Mouse (Mus musculus): Measurements from ENCODE around the gene Tet3. TPM values are rescaled to one million over a fixed set of nuclear protein-coding genes. Genes with fewer than 3 reads are reported as not detected.

The Tet3 gene
- polyA plus RNA-seq, 1 experiment from 2014 or later = 27.7 TPM

GRCm38 (mm10) chr6:83342957-83343356, 115.9 kb downstream of the Tet3 start:
- no peaks in the 10 kb centered on the region for H3K4me1 ChIP-seq
- H3K4me3 ChIP-seq = no peak overlapping the region
- H3K27me3 ChIP-seq (replicated peaks) = no peaks in the 10 kb centered on the region
- no peak for ATAC-seq (ENCODE audit: extremely low read depth, insufficient number of reproducible peaks, low FRiP score, low TSS enrichment)
- peaks cover 58% of the 10 kb centered on the region for H3K36me3 ChIP-seq
- H3K4me2 ChIP-seq = no peak overlapping the region
- H3K9me3 ChIP-seq = no peaks in the 10 kb centered on the region
- no peak overlapping the region for H3K27ac ChIP-seq (replicated peaks)
- no peak overlapping the region for H3K9ac ChIP-seq
- 96% methylated on average over 2 of the region's 2 CpGs for WGBS

- no peak overlapping the region for H3K4me2 ChIP-seq
- H3K27ac ChIP-seq (replicated peaks) = no peak overlapping the region
- H3K36me3 ChIP-seq = peaks cover 72% of the 10 kb centered on the region
- no peaks in the 10 kb centered on the region for H3K27me3 ChIP-seq (replicated peaks)
- no peaks in the 10 kb centered on the region for H3K4me1 ChIP-seq
- no peak overlapping the region for H3K9ac ChIP-seq
- 61% methylated on average over 3 of the region's 3 CpGs for WGBS
- H3K4me3 ChIP-seq = no peak overlapping the region
- no peaks in the 10 kb centered on the region for H3K9me3 ChIP-seq
- ATAC-seq (ENCODE audit: extremely low read depth, insufficient number of reproducible peaks, low FRiP score, low TSS enrichment) = no peak
These were observed 117.5 kb downstream of the Tet3 start for GRCm38 (mm10) chr6:83341387-83341786.

GRCm38 (mm10) chr6:83327591-83328190, 131.2 kb downstream of the Tet3 start:
- Histone ChIP-seq H3K4me2 (peak overlapping the region; percentile 88), H3K9ac (no peak overlapping the region), H3K9me3 (no peaks in the 10 kb centered on the region), H3K4me3 (no peak overlapping the region), H3K36me3 (peaks cover 42% of the 10 kb centered on the region), H3K4me1 (peaks cover 22% of the 10 kb centered on the region), H3K27me3 (replicated peaks) (no peaks in the 10 kb centered on the region), H3K27ac (replicated peaks) (no peak overlapping the region)
- ATAC-seq (ENCODE audit: extremely low read depth, insufficient number of reproducible peaks, low FRiP score, low TSS enrichment) = no peak
- WGBS = 88% methylated on average over 3 of the region's 3 CpGs

GRCm38 (mm10) chr6:83326761-83327160, 132.1 kb downstream of the Tet3 start:
- no peak for ATAC-seq (ENCODE audit: extremely low read depth, insufficient number of reproducible peaks, low FRiP score, low TSS enrichment)
- H3K4me2 ChIP-seq = peak overlapping the region; percentile 88
- H3K9me3 ChIP-seq = no peaks in the 10 kb centered on the region
- 48% methylated on average over 6 of the region's 6 CpGs for WGBS
- peak overlapping the region; percentile 70 for H3K4me3 ChIP-seq
- peaks cover 34% of the 10 kb centered on the region for H3K36me3 ChIP-seq
- peak overlapping the region; percentile 95 for H3K9ac ChIP-seq
- peaks cover 22% of the 10 kb centered on the region for H3K4me1 ChIP-seq
- peak overlapping the region; percentile 95 for H3K27ac ChIP-seq (replicated peaks)
- no peaks in the 10 kb centered on the region for H3K27me3 ChIP-seq (replicated peaks)

GRCm38 (mm10) chr6:83326394-83326736, 132.5 kb downstream of the Tet3 start:
- Histone ChIP-seq H3K4me3 (peak overlapping the region; percentile 70), H3K27ac (replicated peaks) (peak overlapping the region; percentile 95), H3K36me3 (peaks cover 30% of the 10 kb centered on the region), H3K9me3 (no peaks in the 10 kb centered on the region), H3K27me3 (replicated peaks) (no peaks in the 10 kb centered on the region), H3K4me2 (peak overlapping the region; percentile 88), H3K4me1 (peaks cover 22% of the 10 kb centered on the region), H3K9ac (peak overlapping the region; percentile 95)
- no peak for ATAC-seq (ENCODE audit: extremely low read depth, insufficient number of reproducible peaks, low FRiP score, low TSS enrichment)
- 4% methylated on average over 6 of the region's 6 CpGs for WGBS

GRCm38 (mm10) chr6:83325525-83326393, 133.1 kb downstream of the Tet3 start, which contains the start of the genes Mthfd2 and Mob1a:
Gene Mthfd2 (minus strand): TSS chr6:83325908.
Gene Mob1a (plus strand): TSS chr6:83326016.
- Histone ChIP-seq H3K9ac (peak within 1 kb of the TSS; percentile 95), H3K4me2 (peak within 1 kb of the TSS; percentile 88), H3K4me1 (peaks cover 22% of the 10 kb centered on the region), H3K27me3 (replicated peaks) (no peaks in the 10 kb centered on the region), H3K36me3 (peaks cover 24% of the 10 kb centered on the region), H3K9me3 (no peaks in the 10 kb centered on the region), H3K27ac (replicated peaks) (peak within 1 kb of the TSS; percentile 95), H3K4me3 (peak within 1 kb of the TSS; percentile 70)
- WGBS = 1% methylated on average over 52 of the region's 65 CpGs
- peak; percentile 96 for ATAC-seq (ENCODE audit: extremely low read depth, insufficient number of reproducible peaks, low FRiP score, low TSS enrichment)

- Histone ChIP-seq H3K4me1 (peaks cover 22% of the 10 kb centered on the region), H3K9me3 (no peaks in the 10 kb centered on the region), H3K9ac (0 out of 2 replicates have a peak overlapping the region, but pooled peaks have one; percentile 4), H3K4me2 (no peak overlapping the region), H3K27me3 (replicated peaks) (no peaks in the 10 kb centered on the region), H3K36me3 (peaks cover 5% of the 10 kb centered on the region), H3K27ac (replicated peaks) (no peak overlapping the region), H3K4me3 (no peak overlapping the region)
- ATAC-seq (ENCODE audit: extremely low read depth, insufficient number of reproducible peaks, low FRiP score, low TSS enrichment) = no peak
- 63% methylated on average over 8 of the region's 8 CpGs for WGBS
These were observed 135.0 kb downstream of the Tet3 start for GRCm38 (mm10) chr6:83323652-83324419.

GRCm38 (mm10) chr6:83322794-83323193, 136.1 kb downstream of the Tet3 start:
- Histone ChIP-seq H3K4me3 (no peak overlapping the region), H3K9ac (no peak overlapping the region), H3K4me1 (peaks cover 20% of the 10 kb centered on the region), H3K27me3 (replicated peaks) (no peaks in the 10 kb centered on the region), H3K4me2 (no peak overlapping the region), H3K36me3 (no peaks in the 10 kb centered on the region; the same call in 1 of the 2 replicates), H3K9me3 (no peaks in the 10 kb centered on the region), H3K27ac (replicated peaks) (no peak overlapping the region)
- WGBS = 63% methylated on average over 2 of the region's 2 CpGs
- ATAC-seq (ENCODE audit: extremely low read depth, insufficient number of reproducible peaks, low FRiP score, low TSS enrichment) = no peak

- no peaks in the 10 kb centered on the region for H3K27me3 ChIP-seq (replicated peaks)
- no peak overlapping the region for H3K4me2 ChIP-seq
- 42% methylated on average over 1 of the region's 1 CpGs for WGBS
- H3K4me3 ChIP-seq = no peak overlapping the region
- no peak for ATAC-seq (ENCODE audit: extremely low read depth, insufficient number of reproducible peaks, low FRiP score, low TSS enrichment)
- no peak overlapping the region for H3K9ac ChIP-seq
- H3K4me1 ChIP-seq = peaks cover 14% of the 10 kb centered on the region
- no peak overlapping the region for H3K27ac ChIP-seq (replicated peaks)
- no peaks in the 10 kb centered on the region for H3K9me3 ChIP-seq
- no peaks in the 10 kb centered on the region for H3K36me3 ChIP-seq
These were observed 137.0 kb downstream of the Tet3 start for GRCm38 (mm10) chr6:83321927-83322326.

- under 1% methylated on average over 52 of the region's 52 CpGs for WGBS
- Histone ChIP-seq H3K4me3 (peak overlapping the region; percentile 97), H3K27ac (replicated peaks) (no peak overlapping the region; the same call in 1 of the 2 replicates), H3K27me3 (replicated peaks) (no peaks in the 10 kb centered on the region), H3K4me2 (peak overlapping the region; percentile 97), H3K36me3 (peaks cover 10% of the 10 kb centered on the region; the same call in 1 of the 2 replicates), H3K4me1 (peaks cover 12% of the 10 kb centered on the region), H3K9me3 (no peaks in the 10 kb centered on the region), H3K9ac (peak overlapping the region; percentile 90)
- peak; percentile 94 for ATAC-seq (ENCODE audit: extremely low read depth, insufficient number of reproducible peaks, low FRiP score, low TSS enrichment)
These were observed 141.7 kb downstream of the Tet3 start for GRCm38 (mm10) chr6:83317108-83317741.

GRCm38 (mm10) chr6:83316022-83316421, 142.9 kb downstream of the Tet3 start:
- peak overlapping the region; percentile 97 for H3K4me3 ChIP-seq
- peak overlapping the region; percentile 97 for H3K4me2 ChIP-seq
- no peak overlapping the region for H3K27ac ChIP-seq (replicated peaks)
- 20% methylated on average over 10 of the region's 10 CpGs for WGBS
- H3K9ac ChIP-seq = peak overlapping the region; percentile 90
- H3K9me3 ChIP-seq = no peaks in the 10 kb centered on the region
- peaks cover 22% of the 10 kb centered on the region for H3K36me3 ChIP-seq
- no peak for ATAC-seq (ENCODE audit: extremely low read depth, insufficient number of reproducible peaks, low FRiP score, low TSS enrichment)
- H3K4me1 ChIP-seq = peaks cover 12% of the 10 kb centered on the region
- H3K27me3 ChIP-seq (replicated peaks) = no peaks in the 10 kb centered on the region

Measured in heart, embryonic 13.5 days (tissue).